Mouse (Mus musculus): Measurements from ENCODE around the gene Catsper1.

DNA sequence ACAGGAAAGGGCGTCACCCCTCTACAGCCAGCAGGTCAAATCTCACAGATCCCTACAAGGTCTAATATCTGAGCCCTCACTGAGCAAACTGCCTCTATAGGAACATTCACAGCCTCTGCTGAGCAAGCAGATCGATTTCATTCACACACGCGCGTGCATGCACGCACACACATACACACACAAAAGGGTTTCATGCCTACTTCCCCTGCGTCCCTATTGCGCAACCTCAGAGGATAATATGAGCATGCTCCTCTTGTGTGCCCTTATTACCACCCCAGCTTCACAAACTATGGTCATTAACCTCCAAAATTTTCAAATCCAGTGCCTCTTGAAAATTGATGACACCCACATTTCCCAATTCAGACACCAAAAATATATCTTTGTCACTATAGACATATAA, 22.4 kb upstream of the Catsper1 start:
- TF ChIP-seq CTCF (IDR thresholded peaks at IDR 0.05; ENCODE audit: low read depth, low read length) = no peak
- TF ChIP-seq POLR2A (IDR thresholded peaks at IDR 0.05; ENCODE audit: extremely low read depth, insufficient read depth, low read length) = no peak

Data from liver, adult 2 months (tissue).